Mouse (Mus musculus) stomach, embryonic 16.5 days (tissue): ENCODE data around the gene Cpa5. TPM values are rescaled to one million over a fixed set of nuclear protein-coding genes. Genes with fewer than 3 reads are reported as not detected.
A peak's percentile ranks its signal among the peaks of the same experiment; 100 is the strongest.

ENCODE experiments used
- ATAC-seq: fragments of 200-750 bp; cut with Nextera tagmentation; 2 replicates; pipeline ENCODE4 v1.8.0; 2017; ENCODE audit warnings: moderate number of reproducible peaks, moderate TSS enrichment; ENCODE audit not compliant: insufficient read depth, low FRiP score
- H3K27ac ChIP-seq: fragments of 300-500 bp; sonication (generic); 2 replicates; pipeline ENCODE4 v1.5.1; 2014; ENCODE audit warnings: low read length
- H3K27me3 ChIP-seq: fragments of 300-500 bp; sonication (generic); 2 replicates; pipeline ENCODE4 v1.6.1; 2014; ENCODE audit warnings: low read length, control low read depth, mixed read lengths; ENCODE audit not compliant: control insufficient read depth, insufficient read depth
- H3K36me3 ChIP-seq: fragments of 300-500 bp; sonication (generic); 2 replicates; pipeline ENCODE4 v1.6.1; 2014; ENCODE audit warnings: low read length; ENCODE audit not compliant: control insufficient read depth, insufficient read depth
- H3K4me1 ChIP-seq: fragments of 300-500 bp; sonication (generic); 2 replicates; pipeline ENCODE4 v1.6.1; 2014; ENCODE audit warnings: low read length, control low read depth, mixed read lengths; ENCODE audit not compliant: control insufficient read depth, insufficient read depth
- H3K4me2 ChIP-seq: fragments of 300-500 bp; sonication (generic); 2 replicates; pipeline ENCODE4 v1.6.1; 2014; ENCODE audit warnings: low read depth, low read length, mixed read lengths
- H3K4me3 ChIP-seq: fragments of 300-500 bp; sonication (generic); replicated peaks from 2 replicates; pipeline ENCODE4 v1.5.1; 2014; ENCODE audit warnings: mild to moderate bottlenecking, low read length
- H3K9ac ChIP-seq: fragments of 300-500 bp; sonication (generic); 2 replicates; pipeline ENCODE4 v1.6.1; 2014; ENCODE audit warnings: low read length
- H3K9me3 ChIP-seq: fragments of 300-500 bp; sonication (generic); replicated peaks from 2 replicates; pipeline ENCODE4 v1.6.1; 2016; ENCODE audit warnings: low read length, control low read depth; ENCODE audit not compliant: control insufficient read depth
- WGBS: fragments of 180-500 bp; shearing (Covaris S2); extraction: QIAGEN DNeasy Blood & Tissue Kit; methylation state at CpG from one replicate; pipeline ENCODE4 v1.1.7; 2014; 5-methylcytosine and 5-hydroxymethylcytosine counted together
- polyA plus RNA-seq: library from polyadenylated mRNA; unstranded; fragments of >200 nt; fragmentation: Nextera tagmentation; extraction: Ambion mirVana; gene quantifications from 2 replicates; pipeline ENCODE4 v1.2.1, GENCODE M21; 2015

Gene Cpa5
- polyA plus RNA-seq, result 0.21 and 0.24 TPM in 2 replicates

- Histone ChIP-seq H3K9ac (no peak within 1 kb of the TSS), H3K27me3 (no peaks in the 10 kb centered on the region), H3K36me3 (no peaks in the 10 kb centered on the region), H3K4me2 (no peak within 1 kb of the TSS), H3K4me3 (no peak within 1 kb of the TSS), H3K4me1 (no peaks in the 10 kb centered on the region), H3K9me3 (no peaks in the 10 kb centered on the region), H3K27ac (no peak within 1 kb of the TSS)
- no peak for ATAC-seq
- 91% methylated on average over 7 of the region's 7 CpGs for WGBS
Measured at GRCm38 (mm10) chr6:30610710-30611109, at the start of gene Cpa5. Cpa5 (plus strand) TSS chr6:30611010.

GRCm38 (mm10) chr6:30562132-30562531, 48.7 kb upstream of the Cpa5 start:
- no peak for ATAC-seq
- H3K4me3 ChIP-seq, result no peak overlapping the region
- 68% methylated on average over 4 of the region's 4 CpGs for WGBS
- no peaks in the 10 kb centered on the region for H3K27me3 ChIP-seq
- peaks cover 5% of the 10 kb centered on the region; the same call in 1 of the 2 replicates for H3K4me1 ChIP-seq
- no peak overlapping the region for H3K4me2 ChIP-seq
- H3K27ac ChIP-seq, result no peak overlapping the region
- no peaks in the 10 kb centered on the region for H3K36me3 ChIP-seq
- no peak overlapping the region for H3K9ac ChIP-seq
- H3K9me3 ChIP-seq, result no peaks in the 10 kb centered on the region

- Histone ChIP-seq H3K4me3 (no peak overlapping the region), H3K27ac (no peak overlapping the region), H3K9me3 (no peaks in the 10 kb centered on the region), H3K4me1 (peaks cover 5% of the 10 kb centered on the region; the same call in 1 of the 2 replicates), H3K9ac (no peak overlapping the region), H3K27me3 (no peaks in the 10 kb centered on the region), H3K36me3 (no peaks in the 10 kb centered on the region), H3K4me2 (no peak overlapping the region)
- no peak for ATAC-seq
- 47% methylated on average over 6 of the region's 6 CpGs for WGBS
Measured at GRCm38 (mm10) chr6:30563575-30563974, 47.2 kb upstream of the Cpa5 start.

GRCm38 (mm10) chr6:30564051-30564450, 46.8 kb upstream of the Cpa5 start:
- no peak for ATAC-seq
- H3K9ac ChIP-seq, result no peak overlapping the region
- H3K9me3 ChIP-seq, result no peaks in the 10 kb centered on the region
- H3K27me3 ChIP-seq, result no peaks in the 10 kb centered on the region
- no peak overlapping the region for H3K4me3 ChIP-seq
- H3K27ac ChIP-seq, result no peak overlapping the region
- H3K36me3 ChIP-seq, result no peaks in the 10 kb centered on the region
- WGBS, result 82% methylated on average over 6 of the region's 6 CpGs
- H3K4me1 ChIP-seq, result peaks cover 5% of the 10 kb centered on the region; the same call in 1 of the 2 replicates
- H3K4me2 ChIP-seq, result no peak overlapping the region

GRCm38 (mm10) chr6:30568069-30568468, 42.7 kb upstream of the Cpa5 start, which contains the start of gene Cpa4:
Cpa4 (plus strand) TSS chr6:30568369.
- H3K27me3 ChIP-seq, result no peaks in the 10 kb centered on the region
- H3K4me1 ChIP-seq, result peaks cover 9% of the 10 kb centered on the region
- no peak within 1 kb of the TSS for H3K4me2 ChIP-seq
- WGBS, result 71% methylated on average over 5 of the region's 5 CpGs
- H3K9me3 ChIP-seq, result no peaks in the 10 kb centered on the region
- no peaks in the 10 kb centered on the region for H3K36me3 ChIP-seq
- H3K27ac ChIP-seq, result no peak within 1 kb of the TSS
- no peak within 1 kb of the TSS for H3K4me3 ChIP-seq
- no peak for ATAC-seq
- H3K9ac ChIP-seq, result no peak within 1 kb of the TSS

GRCm38 (mm10) chr6:30569331-30569730, 41.5 kb upstream of the Cpa5 start:
- H3K9me3 ChIP-seq, result no peaks in the 10 kb centered on the region
- H3K27me3 ChIP-seq, result no peaks in the 10 kb centered on the region
- peaks cover 7% of the 10 kb centered on the region for H3K4me1 ChIP-seq
- H3K4me3 ChIP-seq, result no peak overlapping the region
- H3K27ac ChIP-seq, result no peak overlapping the region
- no peak for ATAC-seq
- 68% methylated on average over 10 of the region's 10 CpGs for WGBS
- H3K4me2 ChIP-seq, result no peak overlapping the region
- H3K36me3 ChIP-seq, result no peaks in the 10 kb centered on the region
- H3K9ac ChIP-seq, result no peak overlapping the region

GRCm38 (mm10) chr6:30570012-30570411, 40.8 kb upstream of the Cpa5 start:
- Histone ChIP-seq H3K4me2 (no peak overlapping the region), H3K27me3 (no peaks in the 10 kb centered on the region), H3K4me3 (no peak overlapping the region), H3K36me3 (no peaks in the 10 kb centered on the region), H3K9ac (no peak overlapping the region), H3K9me3 (no peaks in the 10 kb centered on the region), H3K27ac (no peak overlapping the region), H3K4me1 (peaks cover 7% of the 10 kb centered on the region)
- WGBS, result 76% methylated on average over 5 of the region's 5 CpGs
- ATAC-seq, result no peak

- H3K36me3 ChIP-seq, result no peaks in the 10 kb centered on the region
- peak; percentile 41; the same call in 1 of the 2 replicates for ATAC-seq
- WGBS, result 57% methylated on average over 20 of the region's 20 CpGs
- H3K9me3 ChIP-seq, result no peaks in the 10 kb centered on the region
- H3K9ac ChIP-seq, result no peak overlapping the region
- no peaks in the 10 kb centered on the region for H3K27me3 ChIP-seq
- H3K4me3 ChIP-seq, result no peak overlapping the region
- no peak overlapping the region for H3K4me2 ChIP-seq
- peak overlapping the region; percentile 50 for H3K27ac ChIP-seq
- peaks cover 15% of the 10 kb centered on the region for H3K4me1 ChIP-seq
Measured at GRCm38 (mm10) chr6:30572456-30573311, 38.1 kb upstream of the Cpa5 start.

- WGBS, result 39% methylated on average over 5 of the region's 5 CpGs
- H3K9ac ChIP-seq, result no peak overlapping the region
- H3K9me3 ChIP-seq, result no peaks in the 10 kb centered on the region
- H3K36me3 ChIP-seq, result no peaks in the 10 kb centered on the region
- ATAC-seq, result peak; percentile 9; the same call in 1 of the 2 replicates
- no peaks in the 10 kb centered on the region for H3K27me3 ChIP-seq
- H3K4me2 ChIP-seq, result no peak overlapping the region
- H3K4me1 ChIP-seq, result peaks cover 15% of the 10 kb centered on the region
- H3K4me3 ChIP-seq, result no peak overlapping the region
- H3K27ac ChIP-seq, result peak overlapping the region; percentile 56; the same call in 1 of the 2 replicates
Measured at GRCm38 (mm10) chr6:30573380-30573779, 37.4 kb upstream of the Cpa5 start.
